Mouse (Mus musculus) kidney, adult 2 months (tissue): ENCODE data around the gene Gm525.

ENCODE experiments used
- CTCF ChIP-seq: fragments of 200-500 bp; conservative IDR thresholded peaks from 2 replicates; pipeline ENCODE4 v1.5.1; 2011; ENCODE audit warnings: low read depth, mild to moderate bottlenecking, control low read depth, low read length, moderate library complexity, mixed read lengths; ENCODE audit not compliant: insufficient read depth, insufficient read length
- POLR2A ChIP-seq: fragments of 200-500 bp; IDR thresholded peaks from one replicate; pipeline ENCODE4 v1.6.1; 2011; ENCODE audit warnings: low read depth, low read length, control low read depth

GRCm38 (mm10) chr11:89066750-89067149 lies 6.9 kb upstream of the Gm525 start, which contains the start of gene Dgke:
- TF ChIP-seq CTCF: no peak
- no peak for TF ChIP-seq POLR2A
